Mouse (Mus musculus) regulatory T cell (primary cell): ENCODE measurements around the gene Upk1a.

Source experiments
- in situ Hi-C: fragments of 300-600 bp; cut with MboI, MseI; formaldehyde crosslinking; loops from one replicate; pipeline ENCODE4 v1.15.1; 2025; ENCODE audit warnings: high pct_unique_total_duplicates

Gene Upk1a

GRCm38 (mm10) chr7:30612654-30613402 is at the start of gene Upk1a:
Upk1a (minus strand) TSS chr7:30612847.
- in situ Hi-C loops = no loop called here

GRCm38 (mm10) chr7:30649591-30650540 is 37.2 kb upstream of the Upk1a start, which contains the start of gene Rbm42:
Rbm42 (minus strand) TSS chr7:30650317.
- in situ Hi-C loops = no loop called here

GRCm38 (mm10) chr7:30639083-30639482 is 26.4 kb upstream of the Upk1a start:
- in situ Hi-C loops = no loop called here

- in situ Hi-C loops = no loop called here
Measured at GRCm38 (mm10) chr7:30636395-30636794, 23.7 kb upstream of the Upk1a start.

- in situ Hi-C loops = no loop called here
Measured at GRCm38 (mm10) chr7:30635752-30636151, 23.1 kb upstream of the Upk1a start, which contains the start of gene Etv2. Etv2 (minus strand) TSS chr7:30635852.

GRCm38 (mm10) chr7:30634621-30635020 is 22.0 kb upstream of the Upk1a start:
- in situ Hi-C loops = no loop called here

- in situ Hi-C loops = no loop called here
Measured at GRCm38 (mm10) chr7:30633762-30634412, 21.2 kb upstream of the Upk1a start.

- in situ Hi-C loops = no loop called here
Measured at GRCm38 (mm10) chr7:30629013-30629412, 16.4 kb upstream of the Upk1a start.

GRCm38 (mm10) chr7:30626647-30627046 is 14.0 kb upstream of the Upk1a start:
- in situ Hi-C loops = no loop called here

GRCm38 (mm10) chr7:30625530-30626384 is 13.1 kb upstream of the Upk1a start, which contains the start of gene Cox6b1:
Cox6b1 (minus strand) TSS chr7:30626151.
- in situ Hi-C loops = no loop called here

GRCm38 (mm10) chr7:30619202-30619601 is 6.6 kb upstream of the Upk1a start:
- in situ Hi-C loops = loop anchor here (5.0 kb wide), 1 partner anchor 127 kb away; the partner anchor contains the start of gene Prodh2

- in situ Hi-C loops = loop anchor here (5.0 kb wide), 1 partner anchor 126 kb away; the partner anchor contains the start of gene Prodh2
Measured at GRCm38 (mm10) chr7:30618658-30619057, 6.0 kb upstream of the Upk1a start.

- in situ Hi-C loops = loop anchor here (5.0 kb wide), 1 partner anchor 123 kb away; the partner anchor contains the start of gene Prodh2
Measured at GRCm38 (mm10) chr7:30615049-30615760, 2.6 kb upstream of the Upk1a start.

GRCm38 (mm10) chr7:30614454-30614853 is 1.8 kb upstream of the Upk1a start:
- in situ Hi-C loops = no loop called here

GRCm38 (mm10) chr7:30613529-30614112 is 974 bp upstream of the Upk1a start:
- in situ Hi-C loops = no loop called here

- in situ Hi-C loops = no loop called here
Measured at GRCm38 (mm10) chr7:30610043-30610442, 2.6 kb downstream of the Upk1a start.

GRCm38 (mm10) chr7:30608476-30608875 is 4.2 kb downstream of the Upk1a start:
- in situ Hi-C loops = no loop called here

- in situ Hi-C loops = no loop called here
Measured at GRCm38 (mm10) chr7:30607706-30608309, 4.8 kb downstream of the Upk1a start.

GRCm38 (mm10) chr7:30604944-30605343 is 7.7 kb downstream of the Upk1a start:
- in situ Hi-C loops = no loop called here
